Mouse (Mus musculus): Measurements from ENCODE around the gene Nemp1. TPM values are rescaled to one million over a fixed set of nuclear protein-coding genes. Genes with fewer than 3 reads are reported as not detected.
A peak's percentile ranks its signal among the peaks of the same experiment; 100 is the strongest.

Nemp1 gene
- polyA plus RNA-seq, 1 experiment from 2014 or later = 10.7 TPM

GRCm38 (mm10) chr10:127622661-127623060 lies 44.0 kb upstream of the Nemp1 start:
- no peak for ATAC-seq (ENCODE audit: low FRiP score, low TSS enrichment)
- H3K27ac ChIP-seq (ENCODE audit: low read length) = no peak overlapping the region; the same call in 1 of the 2 replicates
- H3K4me2 ChIP-seq (replicated peaks; ENCODE audit: low read depth, low read length) = peak overlapping the region; percentile 96; the same call in 1 of the 2 replicates
- no peak overlapping the region for H3K4me3 ChIP-seq (ENCODE audit: low read length)
- 72% methylated on average over 4 of the region's 4 CpGs for WGBS
- peaks cover 38% of the 10 kb centered on the region for H3K4me1 ChIP-seq (ENCODE audit: insufficient read depth, low read length)
- H3K9me3 ChIP-seq (ENCODE audit: low read length) = peaks cover 9% of the 10 kb centered on the region
- H3K27me3 ChIP-seq (ENCODE audit: insufficient read depth, low read length) = no peaks in the 10 kb centered on the region
- H3K9ac ChIP-seq (replicated peaks; ENCODE audit: low read length) = no peak overlapping the region
- no peaks in the 10 kb centered on the region for H3K36me3 ChIP-seq (ENCODE audit: insufficient read depth, low read length)

- no peaks in the 10 kb centered on the region for H3K27me3 ChIP-seq (ENCODE audit: insufficient read depth, low read length)
- ATAC-seq (ENCODE audit: low FRiP score, low TSS enrichment) = no peak
- no peak overlapping the region for H3K27ac ChIP-seq (ENCODE audit: low read length)
- H3K4me3 ChIP-seq (ENCODE audit: low read length) = no peak overlapping the region
- no peak overlapping the region for H3K4me2 ChIP-seq (replicated peaks; ENCODE audit: low read depth, low read length)
- no peaks in the 10 kb centered on the region for H3K36me3 ChIP-seq (ENCODE audit: insufficient read depth, low read length)
- peaks cover 9% of the 10 kb centered on the region for H3K9me3 ChIP-seq (ENCODE audit: low read length)
- H3K4me1 ChIP-seq (ENCODE audit: insufficient read depth, low read length) = peaks cover 28% of the 10 kb centered on the region
- 91% methylated on average over 6 of the region's 6 CpGs for WGBS
- H3K9ac ChIP-seq (replicated peaks; ENCODE audit: low read length) = no peak overlapping the region
Measured at GRCm38 (mm10) chr10:127623439-127624216, 43.1 kb upstream of the Nemp1 start.

GRCm38 (mm10) chr10:127626433-127626832 lies 40.3 kb upstream of the Nemp1 start:
- Histone ChIP-seq H3K27me3 (ENCODE audit: insufficient read depth, low read length) (no peaks in the 10 kb centered on the region), H3K4me1 (ENCODE audit: insufficient read depth, low read length) (peaks cover 9% of the 10 kb centered on the region), H3K27ac (ENCODE audit: low read length) (no peak overlapping the region), H3K9ac (replicated peaks; ENCODE audit: low read length) (no peak overlapping the region), H3K36me3 (ENCODE audit: insufficient read depth, low read length) (no peaks in the 10 kb centered on the region), H3K4me3 (ENCODE audit: low read length) (no peak overlapping the region), H3K4me2 (replicated peaks; ENCODE audit: low read depth, low read length) (no peak overlapping the region), H3K9me3 (ENCODE audit: low read length) (peaks cover 9% of the 10 kb centered on the region)
- WGBS = 92% methylated on average over 3 of the region's 3 CpGs
- ATAC-seq (ENCODE audit: low FRiP score, low TSS enrichment) = no peak

DNA sequence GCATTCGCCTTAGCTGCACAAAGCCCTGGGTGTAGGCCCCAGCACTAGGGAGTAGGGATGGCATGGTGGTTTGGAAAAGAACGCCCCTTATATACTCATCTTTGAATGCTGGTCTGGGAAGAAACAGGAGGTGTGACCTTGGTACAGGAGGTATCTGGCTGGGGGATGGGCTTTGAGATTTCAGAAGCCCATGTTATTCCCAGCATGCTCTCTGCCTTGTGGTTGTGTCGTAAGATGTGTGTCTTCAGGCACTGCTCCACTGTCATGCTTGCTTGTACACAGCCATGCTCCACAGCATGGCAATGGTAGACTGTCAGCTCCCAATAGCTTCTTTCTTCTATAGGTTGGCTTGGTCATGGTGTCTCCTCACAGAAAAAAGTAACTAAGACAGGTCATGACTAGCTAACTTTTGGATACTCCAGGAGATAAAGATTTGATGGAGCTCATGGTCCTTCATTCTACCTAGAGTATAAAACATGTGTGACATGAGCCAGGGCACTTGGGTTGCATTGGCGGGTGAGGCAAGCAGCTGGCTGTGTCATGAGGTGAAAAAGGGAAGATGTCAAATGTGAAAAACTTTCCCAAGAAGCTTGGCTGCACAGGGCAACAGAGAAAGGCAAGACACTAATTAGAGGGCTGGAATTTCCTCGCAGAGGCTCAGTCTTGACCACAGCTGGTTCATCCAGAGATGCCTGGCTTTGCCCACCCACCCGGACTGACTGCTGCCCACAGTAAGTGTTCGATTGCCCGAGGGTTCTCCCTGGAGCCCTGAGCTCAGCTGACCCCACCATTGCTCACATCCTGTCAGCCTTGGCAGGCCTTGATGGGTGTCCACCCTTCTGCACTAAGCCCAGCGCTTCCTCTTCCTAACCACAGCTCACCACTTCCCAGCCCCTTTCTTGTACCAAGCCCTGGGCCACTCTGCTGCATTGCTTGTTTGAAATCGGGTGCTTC lies 35.2 kb upstream of the Nemp1 start:
- no peaks in the 10 kb centered on the region for H3K27me3 ChIP-seq (ENCODE audit: insufficient read depth, low read length)
- no peak overlapping the region for H3K4me3 ChIP-seq (ENCODE audit: low read length)
- H3K4me1 ChIP-seq (ENCODE audit: insufficient read depth, low read length) = no peaks in the 10 kb centered on the region
- H3K9ac ChIP-seq (replicated peaks; ENCODE audit: low read length) = no peak overlapping the region
- peaks cover 5% of the 10 kb centered on the region for H3K9me3 ChIP-seq (ENCODE audit: low read length)
- no peak overlapping the region for H3K4me2 ChIP-seq (replicated peaks; ENCODE audit: low read depth, low read length)
- ATAC-seq (ENCODE audit: low FRiP score, low TSS enrichment) = no peak
- WGBS = 76% methylated on average over 10 of the region's 10 CpGs
- no peak overlapping the region for H3K27ac ChIP-seq (ENCODE audit: low read length)
- H3K36me3 ChIP-seq (ENCODE audit: insufficient read depth, low read length) = no peaks in the 10 kb centered on the region

GRCm38 (mm10) chr10:127632668-127633271 lies 33.9 kb upstream of the Nemp1 start:
- no peaks in the 10 kb centered on the region for H3K4me1 ChIP-seq (ENCODE audit: insufficient read depth, low read length)
- 39% methylated on average over 7 of the region's 7 CpGs for WGBS
- no peaks in the 10 kb centered on the region for H3K9me3 ChIP-seq (ENCODE audit: low read length)
- no peak overlapping the region for H3K4me3 ChIP-seq (ENCODE audit: low read length)
- no peak overlapping the region for H3K27ac ChIP-seq (ENCODE audit: low read length)
- ATAC-seq (ENCODE audit: low FRiP score, low TSS enrichment) = no peak
- no peaks in the 10 kb centered on the region for H3K27me3 ChIP-seq (ENCODE audit: insufficient read depth, low read length)
- no peak overlapping the region for H3K4me2 ChIP-seq (replicated peaks; ENCODE audit: low read depth, low read length)
- H3K9ac ChIP-seq (replicated peaks; ENCODE audit: low read length) = no peak overlapping the region
- H3K36me3 ChIP-seq (ENCODE audit: insufficient read depth, low read length) = no peaks in the 10 kb centered on the region

DNA sequence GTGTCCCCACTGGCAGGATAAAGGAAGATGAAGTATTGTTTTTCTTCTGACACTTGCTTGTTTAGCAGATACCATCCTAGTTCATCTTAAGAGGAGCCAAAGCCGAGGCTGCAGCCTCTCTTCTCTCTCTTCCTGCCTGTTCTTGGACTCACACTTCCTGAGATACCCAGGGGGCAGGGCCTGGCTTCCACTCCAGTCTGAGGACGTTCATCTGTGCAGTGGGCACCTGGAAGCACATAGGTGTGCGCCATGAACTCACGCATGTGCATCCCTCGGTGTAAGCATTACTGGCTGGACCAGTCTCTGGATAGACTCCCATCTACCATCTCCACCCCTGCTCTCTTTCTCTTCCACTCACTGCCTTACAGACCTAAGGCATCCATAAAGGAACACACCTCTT lies 26.3 kb upstream of the Nemp1 start:
- Histone ChIP-seq H3K4me1 (ENCODE audit: insufficient read depth, low read length) (peaks cover 27% of the 10 kb centered on the region), H3K27ac (ENCODE audit: low read length) (no peak overlapping the region), H3K36me3 (ENCODE audit: insufficient read depth, low read length) (no peaks in the 10 kb centered on the region), H3K4me2 (replicated peaks; ENCODE audit: low read depth, low read length) (no peak overlapping the region), H3K9ac (replicated peaks; ENCODE audit: low read length) (no peak overlapping the region), H3K4me3 (ENCODE audit: low read length) (no peak overlapping the region), H3K27me3 (ENCODE audit: insufficient read depth, low read length) (no peaks in the 10 kb centered on the region), H3K9me3 (ENCODE audit: low read length) (no peaks in the 10 kb centered on the region)
- no peak for ATAC-seq (ENCODE audit: low FRiP score, low TSS enrichment)
- WGBS = 64% methylated on average over 5 of the region's 5 CpGs

DNA sequence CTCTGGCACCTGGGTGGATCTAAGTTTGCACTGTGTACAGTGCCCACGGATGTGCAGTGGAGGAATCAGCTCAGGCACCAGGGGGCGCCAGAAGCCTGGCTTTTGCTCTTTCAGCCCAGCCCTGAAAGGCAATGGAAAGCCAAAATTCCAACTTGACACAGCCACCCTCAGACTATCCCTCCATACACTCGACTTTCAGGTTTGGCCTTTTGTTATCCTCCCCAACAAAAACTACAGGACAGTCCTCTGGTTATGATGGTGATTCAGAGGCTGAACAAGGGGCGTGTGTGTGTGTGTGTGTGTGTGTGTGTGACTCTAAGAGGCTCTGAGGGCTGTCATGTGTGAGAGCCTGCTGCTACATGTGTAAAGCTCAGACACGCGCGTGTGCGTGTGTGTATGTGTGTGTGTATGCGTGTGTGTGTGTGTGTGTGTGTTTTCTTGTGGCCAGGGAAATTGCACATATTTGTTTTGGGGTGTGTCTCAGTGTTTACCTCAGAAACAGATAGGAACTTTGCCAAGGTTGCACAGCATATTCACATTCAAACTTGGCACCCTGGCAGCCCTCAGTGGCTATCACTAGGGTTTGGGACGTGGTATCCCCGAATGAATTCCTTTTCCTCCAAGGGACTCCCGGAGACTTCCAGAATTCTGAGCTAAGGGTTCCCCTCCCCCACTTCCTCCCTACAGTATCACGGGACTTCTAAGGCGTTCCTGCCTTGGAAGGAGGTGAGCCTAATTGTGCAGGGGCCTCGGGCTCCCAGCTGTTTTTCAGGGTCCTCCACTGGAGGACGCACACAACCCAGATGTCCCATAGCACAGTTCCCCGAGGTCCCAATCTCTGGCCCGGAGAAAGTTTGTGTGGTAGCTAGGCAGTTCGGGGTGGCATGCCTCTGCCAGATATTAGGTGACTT lies 24.6 kb upstream of the Nemp1 start:
- Histone ChIP-seq H3K36me3 (ENCODE audit: insufficient read depth, low read length) (no peaks in the 10 kb centered on the region), H3K9me3 (ENCODE audit: low read length) (no peaks in the 10 kb centered on the region), H3K4me2 (replicated peaks; ENCODE audit: low read depth, low read length) (peak overlapping the region; percentile 70), H3K4me3 (ENCODE audit: low read length) (peak overlapping the region; percentile 56), H3K9ac (replicated peaks; ENCODE audit: low read length) (peak overlapping the region; percentile 85), H3K27me3 (ENCODE audit: insufficient read depth, low read length) (no peaks in the 10 kb centered on the region), H3K27ac (ENCODE audit: low read length) (peak overlapping the region; percentile 96), H3K4me1 (ENCODE audit: insufficient read depth, low read length) (peaks cover 27% of the 10 kb centered on the region)
- peak; percentile 81 for ATAC-seq (ENCODE audit: low FRiP score, low TSS enrichment)
- 5% methylated on average over 19 of the region's 19 CpGs for WGBS

DNA sequence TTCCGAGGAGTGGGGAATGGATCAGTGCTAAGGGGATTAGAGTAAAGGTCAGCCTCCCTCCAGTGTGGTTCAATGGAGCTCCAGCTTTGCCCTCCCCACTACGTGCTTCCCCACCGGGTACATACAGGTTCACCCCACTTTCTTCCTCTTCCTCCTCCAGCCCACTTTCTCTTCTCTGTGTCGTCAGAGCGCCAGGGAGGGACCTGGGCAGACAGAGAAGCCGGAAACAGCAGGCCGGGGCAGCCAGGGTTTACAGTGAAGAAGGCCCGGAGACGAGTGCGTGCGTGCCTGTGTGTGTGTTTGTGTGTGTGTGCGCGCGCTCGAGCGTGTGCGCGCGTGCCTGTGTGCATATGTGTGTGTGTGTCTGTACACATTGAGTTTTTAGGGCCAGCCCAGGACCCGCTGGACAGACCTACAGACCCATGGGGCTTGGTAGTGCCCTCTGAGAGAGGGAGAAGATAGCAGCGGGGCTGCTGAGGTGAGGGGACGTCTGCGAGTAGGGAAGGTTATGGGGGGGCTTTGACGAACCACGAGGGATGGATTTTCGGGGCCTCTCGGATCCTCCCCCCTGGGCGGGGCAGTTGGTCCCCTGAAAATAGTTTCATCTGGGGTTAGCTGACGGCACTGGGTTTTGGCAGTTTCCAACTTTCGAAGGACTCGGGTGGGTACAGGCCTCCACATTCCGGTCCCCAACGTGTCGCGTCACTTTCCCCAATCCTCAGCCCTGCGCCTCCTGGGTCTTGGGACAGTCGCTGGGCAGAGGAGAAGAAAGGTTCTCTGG lies 23.7 kb upstream of the Nemp1 start, which contains the start of gene Stat6:
Gene Stat6 (plus strand): TSS at position 215 of the 781 bp plus-strand sequence.
- Histone ChIP-seq H3K4me1 (ENCODE audit: insufficient read depth, low read length) (peaks cover 27% of the 10 kb centered on the region), H3K4me2 (replicated peaks; ENCODE audit: low read depth, low read length) (peak within 1 kb of the TSS; percentile 70), H3K27ac (ENCODE audit: low read length) (peak within 1 kb of the TSS; percentile 96), H3K27me3 (ENCODE audit: insufficient read depth, low read length) (no peaks in the 10 kb centered on the region), H3K4me3 (ENCODE audit: low read length) (peak within 1 kb of the TSS; percentile 56), H3K9ac (replicated peaks; ENCODE audit: low read length) (peak within 1 kb of the TSS; percentile 85), H3K9me3 (ENCODE audit: low read length) (no peaks in the 10 kb centered on the region), H3K36me3 (ENCODE audit: insufficient read depth, low read length) (peaks cover 4% of the 10 kb centered on the region; the same call in 1 of the 2 replicates)
- ATAC-seq (ENCODE audit: low FRiP score, low TSS enrichment) = peak; percentile 62
- WGBS = 7% methylated on average over 37 of the region's 37 CpGs
